Mouse (Mus musculus): Measurements from ENCODE around the gene Olfr642.

Gene Olfr642

GRCm38 (mm10) chr7:104052566-104052965 is at the start of gene Olfr642:
Gene Olfr642, minus strand, starts transcription at chr7:104052666.
- DNase-seq = no peak

GRCm38 (mm10) chr7:104085365-104085764 is 32.9 kb upstream of the Olfr642 start, which contains the start of gene Olfr645:
Gene Olfr645, minus strand, starts transcription at chr7:104085465.
- no peak for DNase-seq

- no peak for DNase-seq
Measured at GRCm38 (mm10) chr7:104071769-104072168, 19.3 kb upstream of the Olfr642 start, which contains the start of gene Olfr644. Gene Olfr644, minus strand, starts transcription at chr7:104071869.

GRCm38 (mm10) chr7:104061345-104061744 is 8.9 kb upstream of the Olfr642 start, which contains the start of gene 4930516K23Rik:
Gene 4930516K23Rik, minus strand, starts transcription at chr7:104061445.
- DNase-seq = no peak

GRCm38 (mm10) chr7:104059215-104059614 is 6.7 kb upstream of the Olfr642 start:
- DNase-seq = no peak

- no peak for DNase-seq
Measured at GRCm38 (mm10) chr7:104050745-104051144, 1.7 kb downstream of the Olfr642 start.

GRCm38 (mm10) chr7:104035145-104035544 is 17.3 kb downstream of the Olfr642 start, which contains the start of gene Olfr641:
Gene Olfr641, plus strand, starts transcription at chr7:104035445.
- no peak for DNase-seq

- no peak for DNase-seq
Measured at GRCm38 (mm10) chr7:104026978-104027377, 25.5 kb downstream of the Olfr642 start.

GRCm38 (mm10) chr7:104025473-104025872 is 27.0 kb downstream of the Olfr642 start, which contains the start of gene Olfr640:
Gene Olfr640, minus strand, starts transcription at chr7:104025573.
- no peak for DNase-seq

GRCm38 (mm10) chr7:104021651-104022050 is 30.8 kb downstream of the Olfr642 start:
- no peak for DNase-seq

GRCm38 (mm10) chr7:104018953-104019352 is 33.5 kb downstream of the Olfr642 start:
- DNase-seq = no peak

- DNase-seq = no peak
Measured at GRCm38 (mm10) chr7:104017203-104017602, 35.3 kb downstream of the Olfr642 start, which contains the start of gene Olfr639. Gene Olfr639, minus strand, starts transcription at chr7:104017303.

- no peak for DNase-seq
Measured at GRCm38 (mm10) chr7:103999124-103999523, 53.3 kb downstream of the Olfr642 start.

- DNase-seq = no peak
Measured at GRCm38 (mm10) chr7:103998446-103998845, 54.0 kb downstream of the Olfr642 start, which contains the start of gene Olfr638. Gene Olfr638, plus strand, starts transcription at chr7:103998746.
